Mouse (Mus musculus) lung, postnatal 4 days (tissue): ENCODE data around the gene Gm10477.
"Not testable (repeated sequence)": the region's sequence is repeated elsewhere in the genome, so short reads cannot be mapped to it uniquely, and the experiment has no call there.

Source experiments
- DNase-seq, 2 experiments: peaks; one replicate each; pipeline ENCODE4 v3.0.0; 2021

Gene Gm10477

DNA sequence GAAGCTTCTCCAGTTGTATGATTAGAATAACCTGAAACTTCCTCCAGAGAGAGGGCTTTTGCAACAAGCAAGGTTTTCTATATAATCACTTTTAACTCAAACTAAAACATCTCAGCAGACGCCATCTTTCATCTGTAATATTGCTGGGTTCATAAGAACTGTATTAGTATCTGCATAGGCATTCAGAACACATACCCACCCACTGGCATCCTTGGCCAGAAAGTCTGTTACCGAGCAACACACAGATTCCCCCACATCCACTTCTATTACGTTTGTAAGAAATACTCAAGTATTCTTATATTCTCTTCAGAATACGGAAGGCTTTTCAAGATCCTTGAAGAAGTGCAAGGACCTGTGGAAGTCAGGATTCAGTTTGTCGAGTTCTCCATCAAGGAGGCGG lies at the start of gene Gm10477:
Gene Gm10477, plus strand, starts transcription at position 301 of the 400 bp plus-strand sequence.
- not testable (repeated sequence) for DNase-seq

DNA sequence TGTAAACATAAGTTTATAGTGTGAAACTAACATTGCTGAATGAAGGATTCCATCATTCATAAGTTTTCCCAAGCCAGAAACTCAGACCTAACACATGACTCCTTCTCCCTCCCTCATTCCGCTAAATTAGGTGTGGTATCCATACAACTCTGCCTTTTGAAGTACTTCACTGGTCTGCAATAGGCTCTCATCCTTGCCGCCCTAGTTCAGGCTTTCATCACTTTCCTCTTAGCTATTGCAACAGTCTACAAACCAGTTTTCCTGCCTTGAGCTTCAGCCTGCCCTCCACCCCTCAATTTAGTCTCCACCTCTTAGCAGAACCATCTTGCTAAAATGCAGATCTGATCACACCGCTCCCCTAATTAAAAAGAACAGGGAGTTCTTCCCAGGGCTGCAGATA lies 47.0 kb upstream of the Gm10477 start:
- DNase-seq: peak in 1 of 2 experiments; percentile 19

DNA sequence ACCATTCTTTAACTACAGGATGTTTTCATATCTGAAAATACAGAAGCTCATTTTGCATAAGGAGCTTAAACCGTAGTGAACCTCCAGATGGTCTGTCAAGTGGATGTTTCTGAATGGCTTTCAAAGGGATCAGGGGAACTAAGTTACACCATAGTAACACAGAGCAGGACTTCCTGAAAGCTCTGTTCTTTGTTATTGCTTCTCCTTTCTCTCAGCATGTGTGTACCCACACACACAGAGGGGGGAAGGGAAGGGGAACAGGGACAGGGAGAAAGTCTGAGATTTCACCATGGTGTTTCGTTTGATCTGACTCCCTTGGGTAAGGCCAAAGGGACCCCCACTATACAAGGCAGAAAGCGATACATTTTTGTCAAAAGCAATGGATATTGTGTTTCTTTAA lies 42.6 kb upstream of the Gm10477 start:
- DNase-seq: no peak

DNA sequence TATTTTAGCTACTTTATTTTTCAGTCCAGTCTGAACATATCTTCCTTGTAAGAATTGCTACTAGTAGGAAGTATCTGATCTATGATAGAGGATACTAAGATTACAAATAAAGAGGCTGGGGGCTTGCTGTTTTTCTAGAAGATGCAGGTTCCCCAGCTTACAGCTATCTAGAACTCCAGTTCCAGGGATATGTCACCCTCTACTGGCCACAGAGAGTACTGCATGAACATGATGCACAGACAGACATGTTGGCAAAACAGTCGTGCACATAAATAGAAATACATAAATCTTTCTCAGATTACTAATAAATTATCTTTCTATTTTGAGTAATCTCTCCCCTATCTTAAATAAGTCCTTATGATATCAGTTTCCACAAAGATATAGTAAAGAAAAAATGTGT lies 34.8 kb upstream of the Gm10477 start:
- DNase-seq: peak in 1 of 2 experiments; percentile 78

GRCm38 (mm10) chrX:56497241-56497640 lies 27.3 kb upstream of the Gm10477 start:
- DNase-seq: no peak

DNA sequence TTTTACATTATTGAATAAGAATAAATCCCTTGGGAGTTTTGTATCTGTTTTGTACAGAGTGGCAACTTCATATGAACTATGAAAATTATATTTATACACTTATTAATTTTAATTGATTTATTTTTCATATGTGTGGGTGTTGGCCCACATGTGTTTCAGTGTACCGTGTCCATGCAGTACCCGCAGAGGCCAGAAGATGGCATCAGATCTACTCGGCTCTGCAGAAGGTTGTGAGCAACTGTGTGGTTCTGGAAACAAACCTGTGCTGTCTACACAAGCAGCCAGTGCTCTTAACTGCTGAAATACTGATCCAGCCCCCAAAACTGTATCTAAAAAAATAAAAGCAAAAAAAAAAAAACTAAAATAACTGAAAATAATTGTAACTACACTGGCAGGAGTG lies 6.7 kb downstream of the Gm10477 start:
- DNase-seq: peak; percentile 36 to 61

DNA sequence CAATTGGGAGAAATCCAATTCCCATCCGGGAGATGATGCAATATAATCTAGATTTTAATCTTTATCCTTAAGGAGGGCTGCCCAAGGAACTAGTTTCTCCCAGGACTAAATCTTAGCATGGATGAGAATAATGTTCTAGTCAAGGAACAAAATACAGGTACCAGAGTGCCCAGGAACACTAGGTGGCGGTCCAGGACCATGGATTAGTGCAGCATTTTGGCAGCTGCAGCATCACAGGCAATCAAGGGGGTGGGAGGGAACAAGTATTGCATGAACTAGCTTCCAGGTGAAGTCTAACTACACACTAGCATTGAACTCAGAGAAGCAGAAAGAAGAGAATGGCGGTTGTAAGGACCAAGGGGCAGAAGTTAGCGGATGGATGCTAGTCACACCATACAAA lies 12.6 kb downstream of the Gm10477 start:
- peak; percentile 25 to 30 for DNase-seq

DNA sequence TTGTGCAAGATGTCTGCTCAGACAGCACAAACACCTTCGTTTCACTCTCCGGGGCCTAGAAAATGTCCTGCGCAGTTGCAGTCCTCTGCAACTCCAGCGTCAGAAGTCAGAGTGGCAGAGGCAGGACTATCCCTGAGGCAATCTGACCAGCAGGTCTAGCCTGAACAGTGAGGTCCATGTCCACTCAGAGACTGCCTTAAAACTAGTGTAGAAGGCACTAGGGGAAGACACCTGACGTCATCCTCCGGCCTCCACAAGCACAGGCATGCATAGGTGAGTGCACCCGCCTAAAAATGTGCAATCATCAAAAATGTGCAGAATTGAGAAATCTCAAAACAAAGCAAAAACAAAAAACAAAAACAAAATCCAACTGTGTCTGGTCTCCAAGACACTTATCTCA lies 25.0 kb downstream of the Gm10477 start, which contains the start of gene Gm648:
Gene Gm648, minus strand, starts transcription at position 101 of the 400 bp plus-strand sequence.
- no peak for DNase-seq

- no peak for DNase-seq
These were observed 29.0 kb downstream of the Gm10477 start for GRCm38 (mm10) chrX:56553584-56553983.

DNA sequence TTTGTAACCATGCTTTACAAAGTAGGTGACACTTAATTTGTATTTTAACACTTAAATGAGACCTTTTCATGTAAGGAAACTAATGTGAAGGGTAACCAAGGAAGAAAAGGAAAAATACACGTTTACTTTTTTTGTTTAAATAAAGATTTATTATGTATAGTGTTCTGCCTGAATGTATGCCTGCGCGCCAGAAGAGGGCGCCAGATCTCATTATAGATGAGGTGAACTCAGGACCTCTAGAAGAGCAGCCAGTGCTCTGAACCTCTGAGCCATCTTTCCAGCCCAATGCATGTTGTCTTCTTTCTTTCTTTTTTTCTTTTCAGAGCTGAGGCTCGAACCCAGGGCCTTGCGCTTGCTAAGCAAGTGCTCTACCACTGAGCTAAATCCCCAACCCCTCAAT lies 47.9 kb downstream of the Gm10477 start:
- peak in 1 of 2 experiments; percentile 21 for DNase-seq
